Mouse (Mus musculus): ENCODE measurements around the gene Fgfbp3. TPM values are rescaled to one million over a fixed set of nuclear protein-coding genes. Genes with fewer than 3 reads are reported as not detected.
A peak's percentile ranks its signal among the peaks of the same experiment; 100 is the strongest.

Gene Fgfbp3
- polyA plus RNA-seq, 1 experiment from 2014 or later: 3.3 TPM

DNA sequence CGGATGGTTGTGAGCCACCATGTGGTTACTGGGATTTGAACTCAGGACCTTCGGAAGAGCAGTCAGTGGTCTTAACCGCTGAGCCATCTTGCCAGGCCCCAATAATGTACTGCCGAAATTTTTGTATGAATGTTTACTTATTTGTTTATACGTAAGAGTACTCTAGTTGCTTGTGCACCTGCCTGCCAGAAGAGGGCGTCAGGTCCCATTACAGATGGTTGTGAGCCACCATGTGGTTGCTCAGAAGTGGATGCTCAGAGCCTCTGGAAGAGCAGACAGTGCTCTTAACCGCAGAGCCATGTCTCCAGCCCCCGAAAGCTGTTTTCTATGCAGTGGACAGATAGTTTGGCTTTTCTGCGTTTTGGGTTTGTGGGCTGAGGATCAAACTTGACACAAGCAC lies 21.6 kb downstream of the Fgfbp3 start:
- no peak for ATAC-seq (ENCODE audit: low read depth)
- Histone ChIP-seq H3K36me3 (ENCODE audit: control insufficient read depth, insufficient read depth, low read length) (peaks cover 21% of the 10 kb centered on the region), H3K27ac (replicated peaks; ENCODE audit: low read depth, low read length) (no peak overlapping the region), H3K4me1 (ENCODE audit: control insufficient read depth, insufficient read depth, low read length) (no peaks in the 10 kb centered on the region), H3K4me2 (ENCODE audit: low read depth, low read length) (no peak overlapping the region), H3K9ac (ENCODE audit: low read depth, low read length) (no peak overlapping the region), H3K9me3 (ENCODE audit: control insufficient read depth, low read length) (no peaks in the 10 kb centered on the region), H3K4me3 (ENCODE audit: low read depth, low read length) (no peak overlapping the region), H3K27me3 (replicated peaks; ENCODE audit: control insufficient read depth, insufficient read depth, low read length) (no peaks in the 10 kb centered on the region)
- WGBS: 47% methylated on average over 9 of the region's 9 CpGs
- peak; percentile 55 for DNase-seq (ENCODE audit: low spot score)

DNA sequence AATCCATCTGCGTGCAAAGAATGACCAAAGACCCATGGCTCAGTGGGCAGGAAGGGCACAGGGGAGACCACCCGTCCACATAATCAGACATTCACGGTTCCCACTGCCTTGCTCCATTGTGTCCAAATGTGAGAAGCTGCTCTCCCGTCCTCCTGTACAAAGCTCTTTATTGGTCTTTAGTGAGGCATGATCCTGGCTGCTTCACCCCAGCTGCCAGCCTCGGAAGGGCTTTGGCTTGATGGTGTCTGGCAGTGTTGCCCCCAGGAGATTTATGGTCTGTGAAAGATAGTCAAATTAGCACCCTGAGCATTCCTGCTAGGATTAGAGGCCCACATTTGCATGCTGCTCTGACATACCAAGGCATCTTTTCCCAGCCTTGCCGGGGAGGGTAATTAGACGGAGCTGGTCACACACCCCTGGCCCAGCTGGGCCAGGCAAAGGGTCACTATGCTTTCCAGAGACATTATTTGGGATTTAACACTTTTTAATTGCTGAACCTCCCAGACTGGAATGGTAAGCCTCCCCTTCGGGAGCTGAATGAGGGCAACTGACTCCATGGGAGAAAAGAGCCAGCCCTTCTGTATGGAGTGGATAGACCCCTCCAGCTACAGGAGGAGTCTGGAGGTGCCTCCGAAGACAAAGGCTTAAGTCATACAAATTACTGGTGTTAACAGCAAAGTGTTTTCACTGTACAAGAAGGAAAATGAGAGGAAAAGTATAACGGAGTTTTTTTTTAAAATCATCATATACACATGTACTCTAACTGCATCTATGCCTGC lies 22.4 kb downstream of the Fgfbp3 start:
- 23% methylated on average over 10 of the region's 10 CpGs for WGBS
- no peaks in the 10 kb centered on the region for H3K9me3 ChIP-seq (ENCODE audit: control insufficient read depth, low read length)
- peak; percentile 57 for DNase-seq (ENCODE audit: low spot score)
- H3K9ac ChIP-seq (ENCODE audit: low read depth, low read length): no peak overlapping the region
- H3K4me3 ChIP-seq (ENCODE audit: low read depth, low read length): no peak overlapping the region
- no peaks in the 10 kb centered on the region for H3K27me3 ChIP-seq (replicated peaks; ENCODE audit: control insufficient read depth, insufficient read depth, low read length)
- ATAC-seq (ENCODE audit: low read depth): peak; percentile 67
- no peaks in the 10 kb centered on the region for H3K4me1 ChIP-seq (ENCODE audit: control insufficient read depth, insufficient read depth, low read length)
- H3K27ac ChIP-seq (replicated peaks; ENCODE audit: low read depth, low read length): no peak overlapping the region; the same call in 1 of the 2 replicates
- H3K36me3 ChIP-seq (ENCODE audit: control insufficient read depth, insufficient read depth, low read length): peaks cover 29% of the 10 kb centered on the region
- H3K4me2 ChIP-seq (ENCODE audit: low read depth, low read length): no peak overlapping the region

DNA sequence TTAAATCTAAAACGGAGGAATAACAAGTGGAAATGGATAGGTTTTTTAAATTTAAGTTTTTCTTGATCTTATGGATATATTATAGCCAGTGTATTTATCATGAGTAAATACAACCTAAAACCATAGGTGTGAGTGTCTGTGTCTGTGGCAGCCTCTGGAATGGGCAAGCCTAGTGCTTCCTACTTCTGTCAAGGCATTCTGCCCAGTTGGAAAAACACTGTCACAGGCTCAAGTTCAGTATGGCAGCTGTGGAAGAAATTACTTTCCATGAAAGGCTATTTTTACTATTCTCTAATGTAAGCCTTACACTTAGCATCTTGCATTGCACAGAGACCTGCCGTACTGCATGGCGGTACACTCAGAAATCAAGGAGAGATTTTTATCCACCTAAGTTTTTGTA lies 27.7 kb downstream of the Fgfbp3 start:
- WGBS: 91% methylated on average over 3 of the region's 3 CpGs

DNA sequence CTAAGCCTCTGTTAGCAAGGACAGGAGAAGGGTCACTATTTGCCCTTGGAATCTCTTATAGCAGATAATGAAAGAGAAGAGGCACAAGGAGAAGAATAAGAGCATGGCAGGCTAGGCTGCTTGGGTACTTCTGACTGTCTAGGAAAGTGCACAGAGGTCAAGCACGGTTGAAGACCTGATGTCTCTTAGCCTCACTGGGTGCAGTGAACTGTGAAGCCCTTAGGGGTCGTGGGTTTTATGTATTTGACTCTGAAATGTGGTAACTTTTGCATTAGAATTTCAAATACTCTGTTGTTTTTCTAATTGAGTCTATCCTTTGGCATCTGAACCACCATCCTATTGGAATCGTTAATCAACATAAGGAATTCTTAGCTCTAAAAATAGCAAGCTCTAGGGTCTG lies 31.7 kb downstream of the Fgfbp3 start:
- Histone ChIP-seq H3K9me3 (ENCODE audit: control insufficient read depth, low read length) (no peaks in the 10 kb centered on the region), H3K4me2 (ENCODE audit: low read depth, low read length) (no peak overlapping the region), H3K27me3 (replicated peaks; ENCODE audit: control insufficient read depth, insufficient read depth, low read length) (no peaks in the 10 kb centered on the region), H3K36me3 (ENCODE audit: control insufficient read depth, insufficient read depth, low read length) (peaks cover 98% of the 10 kb centered on the region), H3K9ac (ENCODE audit: low read depth, low read length) (no peak overlapping the region), H3K4me1 (ENCODE audit: control insufficient read depth, insufficient read depth, low read length) (no peaks in the 10 kb centered on the region), H3K27ac (replicated peaks; ENCODE audit: low read depth, low read length) (no peak overlapping the region), H3K4me3 (ENCODE audit: low read depth, low read length) (no peak overlapping the region)
- DNase-seq (ENCODE audit: low spot score): no peak
- 82% methylated on average over 3 of the region's 3 CpGs for WGBS
- no peak for ATAC-seq (ENCODE audit: low read depth)

More for the DNA sequence above, 27.7 kb downstream of the Fgfbp3 start:
- Histone ChIP-seq H3K9ac (ENCODE audit: low read depth, low read length) (no peak overlapping the region), H3K4me2 (ENCODE audit: low read depth, low read length) (no peak overlapping the region), H3K27ac (replicated peaks; ENCODE audit: low read depth, low read length) (no peak overlapping the region), H3K27me3 (replicated peaks; ENCODE audit: control insufficient read depth, insufficient read depth, low read length) (no peaks in the 10 kb centered on the region), H3K4me3 (ENCODE audit: low read depth, low read length) (no peak overlapping the region), H3K9me3 (ENCODE audit: control insufficient read depth, low read length) (no peaks in the 10 kb centered on the region), H3K36me3 (ENCODE audit: control insufficient read depth, insufficient read depth, low read length) (peaks cover 80% of the 10 kb centered on the region), H3K4me1 (ENCODE audit: control insufficient read depth, insufficient read depth, low read length) (no peaks in the 10 kb centered on the region)
- DNase-seq (ENCODE audit: low spot score) (no peak), ATAC-seq (ENCODE audit: low read depth) (no peak)

DNA sequence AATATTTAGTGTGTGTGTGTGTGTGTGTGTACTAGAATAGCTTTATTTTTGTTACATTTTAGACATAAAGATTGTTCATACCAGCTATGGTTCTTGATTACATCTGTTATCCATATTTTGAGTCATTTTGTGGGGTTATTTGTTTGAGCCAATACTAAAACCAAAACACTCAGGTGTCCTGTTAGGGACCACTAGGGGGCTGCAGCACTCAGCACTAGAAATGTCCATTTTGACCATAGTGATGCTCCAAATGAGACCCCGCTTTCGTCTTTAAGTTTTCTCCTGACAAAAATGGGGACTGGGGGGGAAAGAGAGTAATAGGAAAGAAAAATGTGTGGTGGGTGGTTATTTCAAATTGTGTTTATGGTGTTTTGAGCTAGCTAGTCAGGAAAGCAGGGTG lies 33.1 kb downstream of the Fgfbp3 start:
- no peak for DNase-seq (ENCODE audit: low spot score)

DNA sequence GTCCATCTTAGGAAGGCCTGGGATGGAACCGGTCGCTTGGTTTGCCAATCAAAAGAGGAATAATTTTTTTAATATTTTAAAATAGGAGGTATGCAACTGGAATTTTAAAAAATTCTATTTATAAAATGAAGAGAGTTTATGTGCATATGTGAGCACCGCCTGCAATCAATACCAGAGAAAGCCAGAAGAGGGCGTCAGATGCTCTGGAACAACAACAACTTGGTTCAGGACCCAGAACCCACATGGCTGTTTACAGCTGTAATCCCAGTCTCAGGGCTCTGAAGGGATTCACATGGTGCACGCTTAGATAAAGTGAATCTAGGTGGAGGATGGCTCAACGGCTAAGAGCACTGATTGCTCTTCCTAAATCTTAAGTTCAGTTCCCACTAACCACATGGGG lies 36.3 kb downstream of the Fgfbp3 start:
- no peaks in the 10 kb centered on the region for H3K27me3 ChIP-seq (replicated peaks; ENCODE audit: control insufficient read depth, insufficient read depth, low read length)
- H3K4me1 ChIP-seq (ENCODE audit: control insufficient read depth, insufficient read depth, low read length): no peaks in the 10 kb centered on the region
- DNase-seq (ENCODE audit: low spot score) (no peak), ATAC-seq (ENCODE audit: low read depth) (no peak)
- no peak overlapping the region for H3K4me3 ChIP-seq (ENCODE audit: low read depth, low read length)
- WGBS: 77% methylated on average over 6 of the region's 6 CpGs
- no peak overlapping the region for H3K27ac ChIP-seq (replicated peaks; ENCODE audit: low read depth, low read length)
- H3K36me3 ChIP-seq (ENCODE audit: control insufficient read depth, insufficient read depth, low read length): peaks cover 94% of the 10 kb centered on the region
- H3K9me3 ChIP-seq (ENCODE audit: control insufficient read depth, low read length): no peaks in the 10 kb centered on the region
- H3K4me2 ChIP-seq (ENCODE audit: low read depth, low read length): no peak overlapping the region
- H3K9ac ChIP-seq (ENCODE audit: low read depth, low read length): no peak overlapping the region

More for the DNA sequence above, 33.1 kb downstream of the Fgfbp3 start:
- Histone ChIP-seq H3K9ac (ENCODE audit: low read depth, low read length) (no peak overlapping the region), H3K27me3 (replicated peaks; ENCODE audit: control insufficient read depth, insufficient read depth, low read length) (no peaks in the 10 kb centered on the region), H3K36me3 (ENCODE audit: control insufficient read depth, insufficient read depth, low read length) (peaks cover 98% of the 10 kb centered on the region), H3K27ac (replicated peaks; ENCODE audit: low read depth, low read length) (no peak overlapping the region), H3K4me3 (ENCODE audit: low read depth, low read length) (no peak overlapping the region), H3K4me2 (ENCODE audit: low read depth, low read length) (no peak overlapping the region), H3K4me1 (ENCODE audit: control insufficient read depth, insufficient read depth, low read length) (no peaks in the 10 kb centered on the region), H3K9me3 (ENCODE audit: control insufficient read depth, low read length) (no peaks in the 10 kb centered on the region)
- 79% methylated on average over 2 of the region's 2 CpGs for WGBS
- no peak for ATAC-seq (ENCODE audit: low read depth)

DNA sequence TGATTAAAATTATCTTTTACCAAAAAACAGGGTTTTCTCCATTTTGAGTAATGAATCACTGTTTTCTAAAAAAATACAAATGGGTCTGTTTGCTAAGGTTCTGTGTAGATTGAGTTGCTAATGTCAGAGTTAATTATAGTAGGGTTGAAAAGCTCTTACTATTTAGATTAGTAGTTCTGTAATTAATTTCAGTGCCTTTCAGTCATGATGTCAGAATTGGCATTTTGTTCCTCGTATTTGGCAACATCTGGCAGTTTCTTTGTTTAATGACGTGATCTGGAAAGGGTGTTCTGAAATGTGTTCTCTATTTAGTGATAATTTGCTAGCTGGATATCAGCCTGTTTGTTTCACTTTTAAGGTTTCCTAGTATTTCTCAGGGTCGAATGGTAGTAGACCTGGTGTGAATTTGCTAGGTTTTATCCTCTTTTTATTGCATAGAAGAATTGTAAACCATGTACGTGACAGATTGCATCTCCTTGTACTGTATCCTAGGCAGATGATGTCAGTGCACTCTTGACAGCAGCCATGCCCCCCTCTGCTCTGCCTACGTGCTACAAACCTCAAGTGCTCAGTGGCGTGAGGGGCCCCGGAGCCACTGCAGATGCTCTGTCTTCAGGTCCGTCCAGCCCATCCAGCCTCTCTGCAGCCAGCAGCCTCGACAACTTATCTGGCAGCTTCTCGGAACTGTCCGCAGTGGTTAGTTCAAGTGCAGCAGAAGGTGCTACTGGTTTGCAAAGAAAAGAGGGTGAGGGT lies 40.5 kb downstream of the Fgfbp3 start:
- H3K9me3 ChIP-seq (ENCODE audit: control insufficient read depth, low read length): no peaks in the 10 kb centered on the region
- H3K4me2 ChIP-seq (ENCODE audit: low read depth, low read length): no peak overlapping the region
- H3K4me3 ChIP-seq (ENCODE audit: low read depth, low read length): no peak overlapping the region
- H3K27me3 ChIP-seq (replicated peaks; ENCODE audit: control insufficient read depth, insufficient read depth, low read length): no peaks in the 10 kb centered on the region
- no peak for ATAC-seq (ENCODE audit: low read depth)
- H3K27ac ChIP-seq (replicated peaks; ENCODE audit: low read depth, low read length): no peak overlapping the region
- H3K36me3 ChIP-seq (ENCODE audit: control insufficient read depth, insufficient read depth, low read length): peaks cover 94% of the 10 kb centered on the region
- DNase-seq (ENCODE audit: low spot score): no peak
- no peaks in the 10 kb centered on the region for H3K4me1 ChIP-seq (ENCODE audit: control insufficient read depth, insufficient read depth, low read length)
- 74% methylated on average over 11 of the region's 11 CpGs for WGBS
- no peak overlapping the region for H3K9ac ChIP-seq (ENCODE audit: low read depth, low read length)

DNA sequence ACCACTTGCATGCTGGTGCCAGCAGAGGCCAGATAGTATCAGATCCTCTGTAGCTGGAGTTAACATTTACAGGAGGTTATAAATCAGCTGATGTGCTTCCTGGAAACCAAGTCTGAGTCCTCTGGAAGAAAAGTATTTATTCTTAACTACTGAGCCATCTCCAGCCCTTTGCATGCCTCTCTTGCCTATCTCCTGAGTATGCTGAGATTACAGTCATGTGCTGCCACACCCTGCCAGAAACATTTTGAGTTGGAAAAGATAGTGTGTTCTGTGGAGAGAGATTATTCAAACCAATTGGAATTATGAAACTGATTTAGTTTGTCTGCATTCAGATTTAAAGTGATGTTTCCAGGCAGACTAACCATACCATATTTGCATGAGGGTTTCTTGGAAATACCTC lies 42.1 kb downstream of the Fgfbp3 start:
- Histone ChIP-seq H3K27ac (replicated peaks; ENCODE audit: low read depth, low read length) (no peak overlapping the region), H3K4me2 (ENCODE audit: low read depth, low read length) (no peak overlapping the region), H3K27me3 (replicated peaks; ENCODE audit: control insufficient read depth, insufficient read depth, low read length) (no peaks in the 10 kb centered on the region), H3K4me3 (ENCODE audit: low read depth, low read length) (no peak overlapping the region), H3K36me3 (ENCODE audit: control insufficient read depth, insufficient read depth, low read length) (peaks cover 92% of the 10 kb centered on the region), H3K9ac (ENCODE audit: low read depth, low read length) (no peak overlapping the region), H3K9me3 (ENCODE audit: control insufficient read depth, low read length) (no peaks in the 10 kb centered on the region), H3K4me1 (ENCODE audit: control insufficient read depth, insufficient read depth, low read length) (no peaks in the 10 kb centered on the region)
- ATAC-seq (ENCODE audit: low read depth): no peak
- DNase-seq (ENCODE audit: low spot score): no peak
